Mouse (Mus musculus): ENCODE measurements around the gene Ppp1r12b. TPM values are rescaled to one million over a fixed set of nuclear protein-coding genes. Genes with fewer than 3 reads are reported as not detected.

Gene Ppp1r12b
- polyA plus RNA-seq, 1 experiment: 23.1 TPM

DNA sequence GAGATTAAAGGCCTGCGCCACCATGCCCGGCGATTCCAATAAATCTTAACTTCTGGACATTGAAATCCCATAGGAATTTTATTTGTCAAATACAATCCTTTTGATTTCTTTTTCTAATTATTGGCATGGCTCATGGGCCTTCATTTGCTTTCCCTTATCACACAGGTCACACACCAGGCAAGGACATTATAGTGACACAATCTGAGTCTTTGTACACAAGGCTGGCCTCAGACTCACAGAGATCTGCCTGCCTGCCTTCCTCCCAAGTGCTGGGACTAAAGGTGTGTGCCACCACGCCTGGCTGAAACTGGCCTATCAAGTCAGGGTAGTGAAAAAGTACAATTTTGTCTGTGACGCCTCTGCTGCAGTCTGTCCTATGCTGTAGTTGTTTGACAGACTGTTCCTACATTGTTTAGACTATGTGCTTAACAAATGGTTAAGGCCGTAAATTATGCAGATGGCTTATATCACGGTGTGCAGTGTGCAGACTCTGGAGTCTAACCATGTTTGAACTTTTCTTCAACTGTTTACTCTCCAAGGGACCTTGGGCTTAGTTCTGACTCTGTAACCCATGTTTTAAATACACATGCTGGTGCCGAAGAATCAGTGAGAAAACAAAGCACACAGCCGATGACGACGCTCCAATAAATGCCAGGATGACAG lies 191.8 kb downstream of the Ppp1r12b start:
- DNase-seq (ENCODE audit: low read depth): no peak

DNA sequence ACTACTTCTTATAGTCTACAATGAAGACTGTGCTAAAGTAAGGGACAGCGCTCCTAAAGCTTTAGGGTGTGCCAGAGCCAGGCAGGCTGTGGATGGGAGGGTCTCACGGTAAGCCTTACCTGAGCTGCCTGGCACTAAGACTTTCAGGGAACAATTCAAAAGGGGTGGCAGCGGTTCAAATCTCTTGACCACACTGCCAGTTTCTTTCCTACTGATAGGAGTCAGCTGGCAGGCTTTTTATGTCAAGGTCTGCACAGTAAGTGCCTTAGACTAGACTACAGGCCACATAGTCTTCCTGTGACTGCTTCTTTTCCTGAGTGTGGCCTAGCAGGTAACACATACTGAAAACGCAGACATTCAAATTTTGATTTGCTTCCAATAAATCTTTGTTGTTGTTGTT lies 192.5 kb downstream of the Ppp1r12b start:
- no peak for DNase-seq (ENCODE audit: low read depth)

DNA sequence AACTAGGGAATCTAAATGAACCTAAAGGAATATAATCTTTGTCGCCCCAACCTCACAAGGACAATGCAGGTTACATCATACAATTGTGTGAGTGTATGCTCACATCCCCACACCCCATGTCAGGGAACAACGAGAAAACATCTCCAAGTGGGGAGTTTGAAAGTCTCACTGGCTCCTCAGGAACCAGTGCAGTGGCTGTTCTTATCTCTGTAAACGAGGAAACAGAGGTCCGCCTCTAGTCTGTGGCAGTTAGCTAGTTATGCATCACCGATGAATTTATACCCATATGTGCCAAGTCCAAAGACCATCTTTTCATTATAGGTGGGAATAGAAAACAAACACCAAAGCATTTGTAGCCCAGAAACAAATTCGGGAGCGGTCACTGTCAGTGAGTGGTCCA lies 194.2 kb downstream of the Ppp1r12b start:
- no peak for DNase-seq (ENCODE audit: low read depth)

DNA sequence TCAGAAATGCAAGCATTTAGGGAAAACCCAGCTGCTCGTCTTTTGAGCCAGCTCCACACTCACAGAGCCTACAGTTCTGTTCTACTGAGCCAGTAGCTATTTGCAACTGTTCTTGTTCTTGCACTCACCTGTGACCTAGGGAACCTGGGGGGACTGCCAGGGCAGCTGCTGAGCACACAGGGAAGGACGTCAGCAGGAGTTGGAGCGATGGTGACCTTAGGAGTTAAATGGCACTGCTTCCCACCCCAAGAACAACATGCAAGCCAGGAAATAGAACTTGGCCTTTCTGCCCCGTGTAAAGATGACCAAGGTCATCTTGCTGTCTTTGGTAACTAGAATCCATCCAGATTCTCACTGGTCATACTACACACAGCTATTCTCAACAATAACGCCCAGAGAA lies 195.1 kb downstream of the Ppp1r12b start:
- no peak for DNase-seq (ENCODE audit: low read depth)

DNA sequence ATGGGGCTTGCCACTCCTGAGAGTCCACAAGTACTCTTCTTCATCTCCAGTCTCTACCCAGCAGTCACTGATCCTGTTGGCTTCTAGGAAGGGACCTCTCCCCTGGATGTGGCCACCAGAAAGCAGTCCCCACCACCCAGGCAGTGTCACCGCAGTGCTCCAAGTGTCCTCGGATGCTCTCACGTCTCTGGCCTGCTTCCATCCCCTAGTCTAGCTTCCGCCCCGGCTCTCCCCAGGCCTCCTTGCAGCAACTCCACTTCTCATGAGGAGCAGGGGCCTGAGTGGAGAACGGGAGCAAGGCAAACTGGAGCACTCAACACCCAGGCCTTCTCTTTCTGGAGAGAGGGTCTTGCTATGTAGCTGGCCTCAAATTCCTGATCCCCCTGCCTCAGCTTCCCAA lies 196.6 kb downstream of the Ppp1r12b start:
- no peak for DNase-seq (ENCODE audit: low read depth)

DNA sequence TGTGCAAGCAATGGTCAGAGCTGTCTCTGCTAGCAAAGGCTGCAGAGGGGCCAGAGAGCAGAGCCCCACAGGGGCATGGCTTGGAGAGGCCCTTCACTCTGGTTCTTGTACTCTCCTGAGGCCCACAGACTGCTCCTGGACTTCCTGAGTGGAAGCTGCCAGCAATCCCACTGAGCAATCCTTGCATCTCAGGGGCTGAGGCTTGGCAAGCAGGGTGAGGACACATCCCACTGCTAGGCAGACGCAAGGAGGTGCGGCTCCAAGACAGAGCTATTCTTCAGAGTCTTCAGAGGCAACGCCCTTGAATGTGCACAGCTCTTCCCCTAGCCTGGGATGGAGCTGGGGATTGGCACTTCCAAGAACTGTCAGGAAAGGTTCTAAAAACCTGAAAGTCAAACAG lies 198.5 kb downstream of the Ppp1r12b start:
- DNase-seq (ENCODE audit: low read depth): no peak

DNA sequence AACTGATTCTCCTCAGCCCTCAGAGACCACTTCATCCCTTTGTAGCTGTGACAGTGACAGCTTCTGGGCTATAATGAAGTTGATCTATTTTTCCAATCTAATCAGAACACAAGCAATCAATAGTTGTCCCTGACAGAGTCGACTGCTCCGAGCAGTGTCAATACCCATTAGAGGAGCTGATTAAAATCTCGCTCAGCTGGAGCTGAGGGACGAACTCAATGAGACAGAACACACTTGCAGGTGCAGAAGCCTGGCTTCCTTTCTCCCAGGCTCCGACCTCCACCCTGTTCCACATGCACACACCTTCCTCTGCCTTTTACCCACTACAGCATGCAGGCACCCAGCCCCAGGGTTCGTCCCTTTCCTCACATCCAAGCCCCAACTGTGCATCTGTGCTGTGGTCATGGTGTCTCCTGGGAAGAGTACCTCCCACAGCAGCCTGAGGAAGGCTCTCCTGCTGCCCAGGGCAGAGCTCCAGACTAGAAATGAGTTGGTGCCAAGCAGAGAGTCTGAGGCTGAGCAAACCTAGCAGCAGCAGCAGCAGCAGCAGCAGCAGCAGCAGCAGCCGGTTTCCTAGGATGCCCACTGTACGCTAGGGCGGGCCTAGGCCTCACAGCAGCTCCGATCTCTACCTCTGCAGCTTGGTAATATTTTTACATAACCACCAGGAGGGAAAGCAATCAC lies 199.4 kb downstream of the Ppp1r12b start:
- DNase-seq (ENCODE audit: low read depth): no peak

DNA sequence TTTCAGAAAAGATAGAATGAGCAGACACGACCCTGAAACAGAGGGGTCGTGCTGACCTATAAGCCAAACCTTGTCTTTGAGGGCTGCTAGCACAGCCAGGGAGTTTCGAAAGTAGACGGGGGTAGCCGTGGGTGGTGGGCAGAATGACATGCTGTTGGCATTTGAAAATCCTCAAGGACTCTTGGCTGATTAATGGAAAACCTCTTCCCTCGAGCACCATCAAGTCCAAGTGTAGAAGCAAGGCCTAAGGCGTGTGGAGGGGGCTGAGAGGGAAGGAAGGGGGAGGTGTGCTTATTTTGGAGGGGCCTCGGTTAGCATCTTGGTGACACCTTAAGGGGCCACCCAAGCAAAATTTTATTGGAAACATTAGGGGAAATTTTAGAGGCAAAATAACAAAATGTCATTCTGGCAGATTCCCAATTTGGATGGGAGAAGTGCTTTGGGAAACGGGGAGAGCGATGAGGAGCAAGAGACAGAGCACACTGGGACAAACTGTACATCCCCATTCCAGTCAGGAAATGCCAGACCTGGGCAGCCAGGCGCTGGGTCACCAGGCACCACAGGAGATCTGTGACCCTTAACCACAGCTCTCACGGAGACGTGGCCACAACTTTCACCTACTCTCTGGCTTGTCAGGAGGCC lies 200.1 kb downstream of the Ppp1r12b start:
- DNase-seq (ENCODE audit: low read depth): no peak

DNA sequence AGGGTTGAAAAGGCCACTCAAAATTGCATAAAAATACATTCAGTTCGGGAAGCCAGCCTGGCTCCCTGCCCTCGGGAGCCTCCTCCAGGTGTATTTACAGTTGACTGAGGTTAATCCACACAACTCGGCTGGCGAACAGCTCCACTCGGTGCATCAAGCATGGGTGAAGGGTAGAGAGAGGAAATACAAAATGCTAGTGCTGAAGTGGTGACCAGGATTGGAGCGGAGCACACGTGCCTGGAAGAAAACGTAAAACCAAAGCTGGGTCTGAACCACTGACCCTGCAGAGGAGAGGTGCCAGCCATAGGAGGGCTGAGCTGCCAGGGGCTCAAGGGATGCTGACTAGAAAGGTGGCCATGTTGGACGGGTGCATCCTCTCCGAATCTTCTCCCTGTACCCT lies 200.9 kb downstream of the Ppp1r12b start:
- no peak for DNase-seq (ENCODE audit: low read depth)

DNA sequence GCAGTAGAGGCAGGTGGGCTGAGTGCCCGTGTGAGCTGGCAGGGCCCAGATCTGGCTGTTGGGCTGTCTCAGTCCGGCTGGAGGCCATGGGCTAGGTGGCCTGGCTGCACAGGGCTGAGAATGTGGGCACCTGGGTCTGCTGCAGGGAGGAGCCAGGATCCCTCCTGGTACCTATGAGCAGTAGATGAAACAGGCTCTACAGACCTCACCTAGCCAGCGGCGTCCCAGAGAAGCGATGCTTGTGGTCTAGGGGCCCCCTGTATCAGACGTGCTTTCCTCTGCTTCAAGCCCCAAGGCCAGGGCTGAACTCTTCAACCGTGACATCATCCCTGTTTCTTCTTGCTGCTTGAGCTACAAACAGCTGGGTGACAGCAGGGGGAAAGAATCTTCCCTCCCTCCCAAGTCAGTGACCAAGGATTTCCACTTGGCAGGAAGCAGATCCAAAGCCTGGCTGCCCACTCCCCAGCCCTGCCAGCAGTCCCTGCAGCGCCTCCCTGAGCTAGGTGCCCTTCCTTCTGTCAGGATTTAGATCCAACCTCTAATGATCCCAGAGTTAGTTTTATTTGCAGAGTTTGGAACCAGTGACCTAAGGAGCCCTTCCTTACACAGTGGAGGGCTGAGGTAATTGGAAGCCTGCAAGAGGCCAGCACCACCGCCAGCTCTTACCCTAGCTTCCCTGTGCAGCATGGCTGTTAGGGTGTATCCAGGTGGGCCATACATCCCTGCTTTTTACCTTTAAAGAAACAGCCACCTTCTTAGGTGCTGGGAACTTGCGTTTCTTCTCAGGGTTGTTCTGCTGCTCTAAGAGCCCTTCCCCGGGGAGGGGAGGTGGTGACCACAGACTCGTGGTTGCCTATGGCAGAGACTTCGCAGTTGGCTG lies 201.8 kb downstream of the Ppp1r12b start:
- DNase-seq (ENCODE audit: low read depth): no peak

DNA sequence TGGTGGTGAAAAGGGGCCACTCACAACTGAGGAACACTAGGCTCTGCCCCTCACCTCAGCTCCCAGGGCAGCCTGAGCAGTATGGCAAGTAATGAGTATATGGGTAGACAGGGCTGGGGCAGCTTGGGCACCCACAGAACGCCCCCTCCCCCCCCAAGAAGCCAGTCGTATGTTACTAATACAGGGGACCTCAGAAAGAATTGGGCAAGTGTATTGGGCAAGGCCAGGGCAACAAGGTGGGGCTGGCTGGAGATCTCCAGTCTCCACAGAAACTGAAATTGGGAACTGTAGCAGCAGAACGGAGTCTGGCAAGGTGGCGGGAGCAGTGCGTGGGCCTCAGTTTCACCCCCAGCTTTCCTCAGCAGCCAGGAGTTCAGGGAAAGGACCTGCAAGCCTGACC lies 203.3 kb downstream of the Ppp1r12b start:
- no peak for DNase-seq (ENCODE audit: low read depth)

DNA sequence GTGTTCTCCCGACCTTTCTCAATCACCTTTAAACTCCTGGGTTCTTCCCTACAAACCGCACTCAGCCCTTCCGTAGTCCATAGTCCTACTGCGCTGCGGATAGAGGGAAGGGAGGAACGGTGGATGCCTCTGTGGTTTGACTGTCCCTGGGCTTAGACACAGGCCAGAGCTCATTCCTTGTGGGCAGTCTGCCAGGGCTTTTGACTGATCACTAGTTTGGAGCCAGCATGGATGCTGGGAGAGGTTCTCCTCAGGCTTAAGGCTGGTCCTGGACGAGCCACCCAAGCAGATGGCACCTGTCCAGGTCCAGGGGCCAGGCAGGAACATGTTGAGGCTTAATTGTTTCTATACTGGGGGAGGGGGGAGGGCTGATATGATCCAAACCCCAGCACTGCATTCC lies 205.9 kb downstream of the Ppp1r12b start:
- no peak for DNase-seq (ENCODE audit: low read depth)

DNA sequence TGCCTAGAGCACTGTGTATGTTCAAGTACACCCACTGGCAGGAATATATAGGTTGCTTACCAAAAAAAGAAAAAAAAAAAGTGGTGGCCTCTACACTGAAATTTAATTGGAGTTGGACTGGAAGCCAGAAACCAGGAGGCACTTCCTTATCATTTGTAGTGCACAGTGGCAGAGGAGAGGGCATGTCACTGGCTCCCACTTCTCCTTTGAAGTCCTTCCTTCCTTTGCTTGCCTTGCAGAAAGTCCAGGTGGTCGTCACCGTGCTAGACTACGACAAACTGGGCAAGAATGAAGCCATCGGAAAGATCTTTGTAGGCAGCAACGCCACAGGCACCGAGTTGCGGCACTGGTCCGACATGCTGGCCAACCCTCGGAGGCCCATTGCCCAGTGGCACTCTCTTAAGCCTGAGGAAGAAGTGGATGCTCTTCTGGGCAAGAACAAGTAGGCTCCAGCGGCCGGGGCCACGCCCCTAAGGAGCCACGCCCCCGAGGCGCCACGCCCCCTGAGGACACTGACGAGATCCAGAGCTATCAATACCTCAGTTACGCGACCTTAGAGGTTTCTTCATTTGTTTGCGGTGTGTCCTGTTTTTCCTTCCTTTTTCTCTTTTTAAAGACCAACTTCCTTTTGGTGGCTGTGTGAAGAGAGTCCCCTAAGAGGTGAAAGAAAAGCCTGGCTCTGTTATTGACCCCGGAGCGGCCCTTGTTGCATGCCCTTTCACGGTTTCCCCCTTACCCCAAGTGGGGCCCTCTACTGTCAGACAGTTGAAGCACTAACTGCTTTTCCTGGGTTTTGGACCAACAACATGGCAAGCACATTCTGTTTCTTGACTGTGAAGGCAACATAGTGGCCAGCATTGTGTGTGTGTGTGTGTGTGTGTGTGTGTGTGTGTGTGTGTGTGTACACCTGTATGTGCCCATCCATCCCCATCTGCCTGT lies 208.2 kb downstream of the Ppp1r12b start:
- DNase-seq (ENCODE audit: low read depth): no peak

DNA sequence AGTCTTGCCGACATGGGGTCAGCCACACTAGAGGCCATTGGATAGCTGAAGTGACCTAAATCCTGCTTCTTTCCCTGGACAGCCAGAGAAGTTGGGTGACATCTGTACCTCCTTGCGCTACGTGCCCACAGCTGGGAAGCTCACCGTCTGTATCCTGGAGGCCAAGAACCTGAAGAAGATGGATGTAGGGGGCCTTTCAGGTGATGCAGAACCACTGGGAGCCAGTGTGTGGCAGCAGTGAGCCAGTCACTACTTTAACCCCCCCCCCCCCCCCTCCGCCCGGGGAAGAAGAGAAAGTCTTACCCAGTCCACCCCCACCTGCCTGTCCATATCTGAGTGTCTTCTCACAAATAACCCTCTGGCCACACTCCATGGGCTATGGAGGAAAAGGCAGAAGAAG lies 210.1 kb downstream of the Ppp1r12b start:
- no peak for DNase-seq (ENCODE audit: low read depth)

DNA sequence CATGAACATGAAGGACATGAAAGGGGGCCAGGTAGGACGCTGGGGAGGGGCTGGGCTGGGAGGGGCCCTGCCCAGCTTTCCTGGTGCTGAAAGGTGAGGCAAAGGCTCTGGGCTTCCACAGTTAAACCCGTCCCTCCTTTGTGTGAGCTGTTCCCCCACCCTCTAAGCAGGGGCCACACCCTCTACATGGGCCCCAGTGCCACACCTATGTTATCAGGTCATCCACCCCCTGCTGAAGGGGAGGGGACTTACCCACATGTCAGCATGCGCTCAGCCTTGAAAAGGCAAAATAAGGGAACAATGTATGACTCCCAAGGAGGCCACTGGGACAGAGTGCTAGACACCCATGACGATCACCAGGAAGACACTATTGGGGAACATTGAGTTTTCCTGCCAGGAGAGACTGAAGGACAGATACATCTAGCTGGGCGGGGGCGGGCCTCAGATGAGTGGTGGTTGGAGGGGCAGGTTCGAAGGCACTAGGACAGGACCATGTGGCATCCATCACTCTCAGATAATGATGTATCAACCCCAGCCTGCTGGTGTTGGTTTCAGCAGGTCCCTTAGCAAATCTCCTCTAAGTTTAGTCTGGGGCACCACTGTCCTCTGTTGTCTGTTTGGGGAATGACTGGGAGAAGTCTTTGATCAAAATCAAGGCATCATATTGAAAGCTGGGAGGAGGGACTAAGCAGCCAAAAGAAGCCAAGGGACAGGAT lies 213.6 kb downstream of the Ppp1r12b start:
- no peak for DNase-seq (ENCODE audit: low read depth)

DNA sequence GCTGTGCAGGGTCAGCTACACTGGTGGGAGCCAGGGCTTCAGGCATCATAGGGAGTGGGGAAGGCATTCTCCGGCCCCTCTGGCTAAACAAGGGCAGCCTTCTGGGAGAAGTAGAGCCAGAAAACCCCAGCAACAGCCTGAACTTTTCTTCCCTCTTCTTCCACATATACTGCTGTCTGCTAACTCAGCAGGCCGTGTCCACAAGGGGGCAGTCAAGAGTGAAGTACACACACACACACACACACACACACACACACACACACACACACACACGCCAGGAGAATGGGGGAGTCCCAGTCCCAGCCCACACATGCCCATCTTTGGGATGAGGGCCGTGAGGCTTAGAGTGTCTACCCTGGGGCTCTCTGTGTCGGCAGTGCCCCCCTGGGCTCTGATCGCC lies 214.3 kb downstream of the Ppp1r12b start:
- DNase-seq (ENCODE audit: low read depth): no peak

DNA sequence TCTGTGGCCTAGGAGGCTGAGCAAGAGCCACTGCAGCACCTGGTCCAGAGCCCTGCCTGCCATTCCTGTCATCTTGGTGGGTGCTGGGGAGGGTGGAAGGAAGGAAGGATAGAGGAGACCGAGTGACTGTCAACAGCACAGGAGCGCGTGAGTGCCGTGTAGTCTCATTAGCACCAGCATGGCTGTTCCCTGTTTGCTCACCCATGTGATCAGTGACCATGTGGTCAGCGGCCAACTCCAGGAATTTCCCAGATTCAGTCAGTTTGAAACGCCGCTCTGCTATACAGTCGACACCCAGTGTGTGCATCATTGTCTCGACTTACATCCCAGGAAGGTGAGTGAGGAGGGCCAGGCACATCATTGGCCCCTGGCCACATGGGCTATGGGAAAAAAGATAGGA lies 218.3 kb downstream of the Ppp1r12b start:
- no peak for DNase-seq (ENCODE audit: low read depth)

DNA sequence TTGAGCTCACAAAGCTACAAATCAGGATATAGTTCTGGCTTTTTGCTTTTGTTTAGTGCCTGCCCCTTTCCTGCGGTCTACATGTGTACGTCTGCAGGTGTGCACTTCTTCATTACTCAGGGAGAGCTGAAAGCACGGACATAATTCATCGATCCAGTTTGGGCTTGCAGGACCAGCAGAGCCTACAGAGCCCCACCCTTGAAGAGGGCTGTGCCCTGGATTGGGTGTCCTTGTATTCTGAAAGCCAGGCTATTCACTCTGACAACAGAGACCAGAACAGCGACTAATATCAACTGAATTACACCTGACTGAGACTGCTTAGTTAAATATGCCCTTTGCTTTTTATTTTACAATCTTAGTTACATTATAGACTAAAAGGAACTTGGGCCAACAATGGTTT lies 222.1 kb downstream of the Ppp1r12b start:
- no peak for DNase-seq (ENCODE audit: low read depth)

DNA sequence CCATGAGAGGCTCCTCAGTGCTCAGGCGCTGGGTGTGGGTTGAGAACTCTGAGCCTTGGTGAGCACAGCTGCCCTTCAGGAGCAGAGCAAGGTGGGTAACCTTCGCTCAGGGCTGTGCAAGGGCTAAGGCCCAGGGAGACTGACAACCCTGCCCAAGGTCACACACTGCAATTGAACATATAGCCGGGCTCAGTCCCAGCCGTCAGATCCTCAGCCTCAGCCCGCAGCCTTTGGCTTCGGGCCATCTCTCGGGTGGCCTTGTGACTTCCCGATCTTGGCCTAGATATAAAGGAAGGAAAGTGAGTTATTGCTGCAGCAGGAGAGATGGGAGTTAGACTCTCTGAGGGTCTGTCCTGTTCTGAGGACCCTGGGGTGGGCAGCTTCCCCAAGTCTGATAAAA lies 228.5 kb downstream of the Ppp1r12b start:
- no peak for DNase-seq (ENCODE audit: low read depth)

DNA sequence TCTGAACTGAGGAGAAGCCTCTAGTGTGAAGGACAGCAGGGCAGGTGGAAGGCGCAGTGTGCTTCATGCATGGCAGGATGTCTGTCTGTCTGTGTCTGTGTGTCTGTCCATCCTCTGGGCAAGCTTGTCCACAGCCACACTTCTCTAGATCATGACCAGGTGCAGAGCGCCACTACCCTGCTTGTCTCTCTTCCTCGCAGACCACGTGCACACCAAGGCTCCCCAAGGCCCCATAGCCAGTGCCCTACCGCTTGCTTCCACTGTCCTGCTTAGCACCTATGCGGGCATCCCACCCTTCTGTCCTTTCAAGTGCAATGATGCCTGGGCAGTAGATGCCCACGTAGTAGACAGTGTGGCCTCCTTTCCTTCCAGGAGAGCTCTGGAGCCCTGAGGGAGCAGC lies 229.3 kb downstream of the Ppp1r12b start:
- DNase-seq (ENCODE audit: low read depth): no peak

DNA sequence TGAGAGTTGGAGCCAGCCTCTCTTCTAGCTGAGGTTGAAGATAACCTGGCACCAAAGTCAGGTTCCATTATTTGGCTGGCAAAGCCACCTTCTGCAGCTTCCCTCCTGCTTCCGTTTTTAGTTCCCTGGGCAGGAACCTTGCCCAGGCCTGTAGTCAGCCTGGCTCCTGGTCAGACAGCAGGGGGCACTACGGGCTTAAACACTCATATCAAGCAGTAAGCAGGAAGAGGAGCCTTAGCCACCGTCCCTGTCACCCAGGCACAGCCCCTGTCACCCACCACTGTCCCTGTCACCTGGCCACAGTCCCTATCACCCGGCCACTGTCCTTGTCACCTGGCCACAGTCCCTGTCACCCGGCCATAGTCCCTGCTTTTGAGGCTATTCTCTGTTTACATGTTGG lies 230.5 kb downstream of the Ppp1r12b start:
- no peak for DNase-seq (ENCODE audit: low read depth)
